Mouse (Mus musculus) skeletal muscle tissue, adult 2 months (tissue): ENCODE results near the gene Pou3f3.

Source experiments
- DNase-seq: peaks from one replicate; pipeline ENCODE4 v3.0.0-alpha.2; 2012; ENCODE audit warnings: low read depth, low spot score

Pou3f3 gene

GRCm38 (mm10) chr1:42694665-42695577 is 647 bp upstream of the Pou3f3 start:
- DNase-seq: no peak

DNA sequence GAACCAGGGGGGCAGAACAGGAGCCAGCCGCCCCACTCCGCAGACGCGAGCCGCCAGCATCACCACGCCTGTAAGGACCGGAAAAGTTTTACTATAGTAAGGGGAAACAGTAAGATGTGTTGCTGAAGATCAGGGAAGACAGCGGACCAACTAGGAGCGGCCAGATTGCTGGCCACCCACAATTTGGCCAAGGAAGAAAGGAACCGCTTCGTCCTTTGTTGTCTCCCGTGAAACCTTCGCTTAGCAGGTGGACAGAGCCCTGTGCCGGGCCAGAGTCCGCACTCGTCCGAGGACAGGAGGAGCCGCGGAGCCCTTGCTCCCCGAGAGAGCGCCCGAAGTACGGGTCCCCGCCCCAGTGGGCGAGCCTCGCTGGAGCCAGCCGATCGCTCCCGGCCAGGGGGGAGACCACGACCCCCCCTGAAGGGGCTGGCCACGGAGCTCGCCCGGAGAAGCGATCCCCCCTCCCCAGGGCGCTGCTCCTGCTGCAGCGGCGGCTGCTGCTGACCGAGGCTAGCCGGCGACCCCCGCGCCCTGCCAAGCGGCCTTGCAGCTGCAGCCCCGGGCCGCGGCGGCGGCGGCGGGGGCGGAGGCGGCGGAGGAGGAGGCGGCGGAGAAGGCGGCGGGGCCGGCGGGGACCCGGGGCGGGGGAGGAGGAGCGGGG is 933 bp downstream of the Pou3f3 start:
- no peak for DNase-seq

DNA sequence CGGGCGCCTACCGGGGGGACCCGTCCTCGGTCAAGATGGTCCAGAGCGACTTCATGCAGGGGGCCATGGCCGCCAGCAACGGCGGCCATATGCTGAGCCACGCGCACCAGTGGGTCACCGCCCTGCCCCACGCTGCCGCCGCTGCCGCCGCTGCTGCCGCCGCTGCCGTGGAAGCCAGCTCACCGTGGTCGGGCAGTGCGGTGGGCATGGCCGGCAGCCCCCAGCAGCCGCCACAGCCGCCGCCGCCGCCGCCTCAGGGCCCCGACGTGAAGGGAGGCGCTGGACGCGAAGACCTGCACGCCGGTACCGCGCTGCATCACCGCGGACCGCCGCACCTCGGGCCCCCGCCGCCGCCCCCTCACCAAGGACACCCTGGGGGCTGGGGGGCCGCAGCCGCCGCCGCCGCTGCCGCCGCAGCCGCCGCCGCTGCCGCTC is 1.8 kb downstream of the Pou3f3 start:
- DNase-seq: no peak

DNA sequence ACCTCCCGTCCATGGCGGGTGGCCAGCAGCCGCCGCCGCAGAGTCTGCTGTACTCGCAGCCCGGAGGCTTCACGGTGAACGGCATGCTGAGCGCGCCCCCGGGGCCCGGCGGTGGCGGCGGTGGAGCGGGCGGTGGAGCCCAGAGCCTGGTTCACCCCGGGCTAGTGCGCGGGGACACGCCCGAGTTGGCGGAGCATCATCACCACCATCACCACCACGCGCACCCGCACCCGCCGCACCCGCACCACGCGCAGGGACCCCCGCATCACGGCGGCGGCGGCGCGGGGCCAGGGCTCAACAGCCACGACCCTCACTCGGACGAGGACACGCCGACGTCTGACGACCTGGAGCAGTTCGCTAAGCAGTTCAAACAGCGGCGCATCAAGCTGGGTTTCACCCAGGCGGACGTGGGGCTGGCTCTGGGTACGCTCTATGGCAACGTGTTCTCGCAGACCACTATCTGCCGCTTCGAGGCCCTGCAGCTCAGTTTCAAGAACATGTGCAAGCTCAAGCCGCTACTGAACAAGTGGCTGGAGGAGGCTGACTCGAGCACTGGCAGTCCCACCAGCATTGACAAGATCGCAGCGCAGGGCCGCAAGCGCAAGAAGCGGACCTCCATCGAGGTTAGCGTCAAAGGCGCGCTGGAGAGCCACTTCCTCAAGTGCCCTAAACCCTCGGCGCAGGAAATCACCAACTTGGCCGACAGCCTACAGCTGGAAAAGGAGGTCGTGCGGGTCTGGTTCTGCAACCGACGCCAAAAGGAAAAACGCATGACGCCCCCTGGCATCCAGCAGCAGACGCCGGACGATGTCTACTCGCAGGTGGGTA is 2.4 kb downstream of the Pou3f3 start:
- no peak for DNase-seq

GRCm38 (mm10) chr1:42698584-42699333 is 3.2 kb downstream of the Pou3f3 start:
- DNase-seq: no peak

DNA sequence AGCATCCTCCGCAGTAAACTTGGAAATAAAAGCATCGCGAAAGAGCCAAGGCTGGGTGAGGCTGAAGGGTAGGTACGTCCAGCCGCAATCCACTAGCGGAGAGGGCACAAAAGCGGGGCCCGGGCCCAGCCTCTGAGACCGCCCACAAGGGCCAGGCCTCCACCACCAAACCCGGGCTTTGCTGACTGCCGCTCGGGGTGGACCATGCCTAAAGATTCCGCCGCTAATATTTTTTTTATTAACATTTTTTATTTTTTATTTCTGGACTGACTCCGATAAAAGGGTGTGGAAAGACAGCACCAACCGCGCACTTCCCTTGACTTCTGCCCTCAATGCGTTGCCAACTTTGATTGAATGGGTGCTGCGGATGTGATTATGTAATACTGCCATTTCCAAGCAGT is 3.9 kb downstream of the Pou3f3 start:
- DNase-seq: no peak

DNA sequence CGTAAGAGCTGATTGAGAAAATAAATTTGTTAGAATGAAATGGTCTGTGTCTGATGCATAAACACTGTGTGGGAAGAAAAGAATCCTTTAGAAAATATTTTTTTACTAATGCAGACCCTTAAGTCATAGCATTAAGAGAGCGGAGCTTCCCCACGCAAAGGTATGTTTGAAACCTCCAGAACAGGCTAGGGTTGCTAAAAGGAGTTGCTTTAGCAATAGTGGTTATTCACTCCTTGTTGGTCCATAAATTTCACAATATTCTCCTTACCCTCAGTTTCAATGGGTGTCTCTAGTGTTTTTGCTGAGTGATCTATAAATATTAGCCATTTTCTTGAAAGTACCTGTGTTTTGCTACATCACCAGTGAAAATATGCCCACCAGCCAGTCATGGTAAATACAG is 4.6 kb downstream of the Pou3f3 start:
- no peak for DNase-seq

DNA sequence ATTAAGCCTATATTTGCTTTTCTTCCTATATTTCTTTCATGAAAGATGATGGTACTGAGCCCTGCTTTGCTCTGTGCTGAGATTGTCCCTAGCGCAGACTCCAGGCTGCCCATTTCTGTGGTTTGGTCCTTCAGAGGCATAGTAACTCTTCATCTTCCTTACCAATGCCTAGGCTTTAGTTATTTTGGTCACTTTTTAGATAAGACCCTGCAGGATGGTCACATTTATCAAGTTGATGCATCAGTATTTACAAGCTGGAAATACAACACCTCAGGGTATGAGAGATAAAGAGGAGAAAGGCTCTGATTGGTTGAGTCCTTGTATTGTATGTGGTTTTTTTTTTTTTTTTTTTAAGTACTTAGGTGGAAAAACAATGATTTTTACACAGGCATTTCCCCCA is 5.2 kb downstream of the Pou3f3 start:
- DNase-seq: no peak

DNA sequence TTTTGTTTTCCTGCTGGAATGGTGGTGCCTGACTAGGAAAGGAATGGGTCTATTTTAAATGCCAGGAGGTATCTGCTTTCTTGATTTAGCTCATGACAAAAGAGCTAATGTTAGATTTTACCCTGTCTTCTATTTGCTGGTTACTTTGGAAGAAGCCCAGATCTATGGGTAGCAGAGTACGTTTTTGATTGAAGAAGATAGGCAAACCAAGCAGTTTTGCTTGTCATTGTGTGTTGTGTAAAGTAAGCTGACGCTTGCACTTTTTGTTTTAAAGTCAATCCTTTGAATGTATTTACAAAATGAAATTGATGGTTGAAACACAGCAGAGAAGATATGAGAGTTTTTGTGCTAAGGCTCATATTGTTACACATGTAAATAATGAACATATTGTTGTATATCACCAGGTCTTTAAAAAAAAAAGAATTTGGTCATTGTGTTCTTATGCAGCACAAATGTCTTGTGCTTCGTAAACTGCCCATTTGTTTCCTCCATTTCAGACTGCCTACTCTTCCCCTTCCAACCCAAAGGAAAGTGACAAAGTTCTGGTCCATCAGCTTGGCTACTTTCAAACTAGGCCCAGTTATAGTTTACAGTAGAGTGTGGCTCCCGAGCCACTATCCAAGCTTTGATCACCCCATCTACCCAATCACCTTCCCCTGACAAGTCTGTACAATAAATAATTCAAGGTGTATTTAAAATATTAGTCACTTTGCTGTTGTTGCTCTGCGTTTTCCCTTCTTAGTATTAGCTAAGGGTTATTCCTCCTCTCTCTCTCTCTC is 6.5 kb downstream of the Pou3f3 start:
- DNase-seq: no peak

DNA sequence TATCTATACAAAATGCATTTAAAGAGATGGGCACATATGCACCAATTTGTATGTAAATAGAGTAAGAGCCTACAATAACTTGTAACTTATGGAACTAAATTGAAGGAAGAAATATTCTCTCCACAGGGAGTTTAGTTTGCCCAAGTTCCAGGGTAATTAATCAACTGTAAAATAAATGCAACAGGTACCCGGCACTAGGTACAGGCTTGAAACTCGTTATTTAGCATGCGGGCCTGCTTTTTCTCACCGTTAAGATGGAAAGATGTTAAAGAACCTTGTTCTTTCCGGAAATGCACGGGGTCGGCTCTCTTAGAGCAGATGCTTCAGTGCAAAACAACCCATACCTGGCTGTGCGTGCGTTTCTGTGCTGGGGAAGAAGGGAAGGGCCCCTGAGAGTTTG is 7.4 kb downstream of the Pou3f3 start:
- DNase-seq: no peak

GRCm38 (mm10) chr1:42703424-42703823 is 7.9 kb downstream of the Pou3f3 start:
- DNase-seq: no peak

- no peak for DNase-seq
Observed at GRCm38 (mm10) chr1:42703851-42704613, 8.5 kb downstream of the Pou3f3 start.

GRCm38 (mm10) chr1:42704981-42705810 is 9.6 kb downstream of the Pou3f3 start:
- no peak for DNase-seq

DNA sequence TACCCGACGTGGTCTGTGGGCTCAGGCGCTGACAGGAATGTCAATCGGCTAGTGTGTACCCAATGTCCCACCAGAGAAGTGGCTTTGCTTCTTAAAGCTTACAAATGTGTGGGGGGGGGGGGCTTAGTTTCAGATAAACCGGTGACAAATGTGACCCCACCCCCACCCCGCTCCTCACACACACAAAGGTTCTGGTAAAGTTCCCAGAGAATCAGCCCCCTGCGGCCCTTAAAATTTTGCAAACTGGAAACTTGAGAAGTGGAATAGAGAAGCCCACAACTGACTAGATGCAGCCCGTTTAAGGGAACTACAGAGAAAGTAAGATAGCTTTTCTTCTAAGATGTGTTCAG is 10.2 kb downstream of the Pou3f3 start:
- DNase-seq: no peak

GRCm38 (mm10) chr1:42707196-42707595 is 11.6 kb downstream of the Pou3f3 start:
- no peak for DNase-seq

- no peak for DNase-seq
Observed at GRCm38 (mm10) chr1:42707611-42708130, 12.1 kb downstream of the Pou3f3 start.

DNA sequence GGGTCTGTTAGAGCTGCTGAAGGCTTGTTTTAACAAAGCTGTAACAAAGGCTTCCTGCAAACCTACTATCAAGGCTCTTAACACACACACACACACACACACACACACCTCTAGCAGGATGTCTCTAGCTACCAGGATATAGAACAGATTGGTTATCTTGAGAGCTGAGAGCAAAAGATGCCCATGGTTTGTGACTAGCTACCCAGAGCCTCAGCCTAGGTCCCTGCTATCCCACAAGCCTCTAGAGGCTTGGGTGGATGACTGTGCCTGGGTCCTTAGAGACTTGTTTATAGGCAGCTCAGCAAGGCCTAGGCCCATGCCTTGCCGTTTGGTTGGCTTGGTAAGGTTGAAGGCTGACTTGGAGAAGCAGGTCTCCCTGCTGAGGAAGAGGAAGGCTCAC is 13.5 kb downstream of the Pou3f3 start:
- DNase-seq: no peak

DNA sequence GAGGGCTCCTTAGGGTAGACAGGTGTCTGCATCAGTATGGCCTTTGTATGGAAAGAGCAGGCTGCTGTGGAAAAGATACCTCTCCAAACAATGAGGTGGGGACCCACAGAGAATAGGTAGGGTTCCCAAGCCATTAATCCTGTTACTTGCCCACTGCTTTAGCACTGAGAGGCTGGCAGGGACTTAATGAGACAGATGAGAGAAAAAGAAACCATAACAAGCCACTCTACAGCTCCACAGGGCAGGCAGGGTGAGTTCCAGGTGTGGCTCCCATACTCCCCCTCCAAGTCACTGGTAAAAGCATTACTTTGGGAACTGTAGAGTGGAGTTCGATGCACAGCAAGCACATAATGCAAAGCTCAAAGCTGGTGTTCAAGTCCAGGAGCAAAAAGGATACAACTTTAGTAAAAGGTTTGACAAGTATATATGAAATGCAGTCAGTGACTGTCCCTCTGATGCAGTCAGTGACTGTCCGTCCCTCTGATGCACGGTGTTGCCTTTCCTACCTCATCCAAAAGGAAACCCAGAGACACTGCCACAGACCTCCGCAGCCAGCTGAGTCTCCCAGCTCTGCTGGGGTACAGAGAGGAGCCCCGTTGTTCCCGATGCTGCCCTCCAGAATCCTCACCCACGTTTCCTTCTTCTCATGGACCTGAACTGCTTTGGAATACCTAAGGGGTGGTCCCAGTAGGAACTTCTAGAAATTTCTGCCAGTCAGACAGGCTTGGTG is 14.0 kb downstream of the Pou3f3 start:
- no peak for DNase-seq
